Mouse (Mus musculus): ENCODE data around the gene Slc25a25.

- TF ChIP-seq CTCF (conservative IDR thresholded peaks at IDR 0.05; ENCODE audit: low read length) (no peak), NANOG (IDR thresholded peaks at IDR 0.05; ENCODE audit: borderline replicate concordance, low read length) (no peak), POU5F1 (IDR thresholded peaks at IDR 0.05; ENCODE audit: borderline replicate concordance, low read length) (no peak)
These were observed 7.1 kb upstream of the Slc25a25 start for GRCm38 (mm10) chr2:32458300-32458699.

Measured in E14TG2a.4 (cell line).